Comparison of ENCODE assay signal across 8 mouse cellular contexts in the genomic region with DNA sequence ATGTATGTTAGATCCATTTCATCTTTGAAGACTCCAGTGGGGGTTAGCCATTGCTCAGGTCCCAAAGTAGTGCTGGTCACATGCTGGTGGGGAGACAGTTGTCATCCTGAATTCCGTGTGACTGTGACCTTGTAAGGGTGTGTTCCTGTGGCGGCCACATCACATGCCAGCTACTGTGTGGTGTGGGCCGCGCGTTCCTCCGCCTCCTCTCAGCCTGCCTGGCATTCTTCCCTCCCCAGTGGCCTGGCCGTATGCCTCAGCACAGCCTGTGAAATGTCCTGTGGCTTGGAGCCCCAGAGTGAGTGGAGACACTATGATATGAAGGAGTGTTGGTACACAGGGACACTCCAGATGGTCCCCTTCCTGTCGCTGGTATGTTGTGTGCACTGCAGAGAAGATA. TPM values are rescaled to one million over a fixed set of nuclear protein-coding genes. Genes with fewer than 3 reads are reported as not detected.
DNase-seq lines count a peak whose midpoint lies in the region; ATAC-seq lines count a peak whose summit lies in the region.

No protein-coding gene starts in this region.

- no peak overlapping the region for H3K4me3 ChIP-seq in lung, embryonic 15.5 days
- no peak overlapping the region for H3K4me3 ChIP-seq in midbrain, embryonic 11.5 days (ENCODE audit: low read depth, low read length)

- H3K9ac ChIP-seq in lung, embryonic 15.5 days, result no peak overlapping the region
- no peak overlapping the region for H3K9ac ChIP-seq in midbrain, embryonic 11.5 days (ENCODE audit: low read length)

- no peaks in the 10 kb centered on the region for H3K36me3 ChIP-seq in lung, embryonic 15.5 days
- no peaks in the 10 kb centered on the region for H3K36me3 ChIP-seq in midbrain, embryonic 11.5 days (ENCODE audit: control insufficient read depth, insufficient read depth, low read length)

- H3K27me3 ChIP-seq in lung, embryonic 15.5 days, result peaks cover 15% of the 10 kb centered on the region; the same call in 1 of the 2 replicates
- H3K27me3 ChIP-seq in midbrain, embryonic 11.5 days (ENCODE audit: control insufficient read depth, insufficient read depth, low read length), result no peaks in the 10 kb centered on the region

- peaks cover 91% of the 10 kb centered on the region for H3K4me1 ChIP-seq in lung, embryonic 15.5 days
- 0 out of 2 replicates have a peak, but pooled peaks cover 2% of the 10 kb centered on the region for H3K4me1 ChIP-seq in midbrain, embryonic 11.5 days (ENCODE audit: control insufficient read depth, insufficient read depth, low read length)

- H3K27ac ChIP-seq in lung, embryonic 15.5 days, result peak overlapping the region; percentile 43; the same call in 1 of the 2 replicates
- no peak overlapping the region for H3K27ac ChIP-seq in midbrain, embryonic 11.5 days (ENCODE audit: low read depth, low read length)

- DNase-seq in right cerebral cortex, postnatal 10 days (ENCODE audit: low spot score in 2 of 2), result peak; percentile 69 to 71
- no peak for DNase-seq in right cerebral cortex, postnatal 14 days
- peak; percentile 81 to 85 for DNase-seq in heart, postnatal 36 days
- DNase-seq in midbrain, embryonic 11.5 days (ENCODE audit: low spot score, missing footprints), result no peak
- no peak for DNase-seq in thymus, postnatal 36 days
- no peak for DNase-seq in yolk sac, embryonic 10.5 days (ENCODE audit: low spot score)

- H3K9me3 ChIP-seq in lung, embryonic 15.5 days, result no peaks in the 10 kb centered on the region
- no peaks in the 10 kb centered on the region for H3K9me3 ChIP-seq in midbrain, embryonic 11.5 days (ENCODE audit: control insufficient read depth, low read length)

- H3K4me2 ChIP-seq in lung, embryonic 15.5 days, result no peak overlapping the region
- no peak overlapping the region for H3K4me2 ChIP-seq in midbrain, embryonic 11.5 days

- intact Hi-C loops in heart, postnatal 36 days (cut with DNase I), result no loop called here

- 0 out of 2 replicates have a peak, but pooled peaks have one; percentile 23 for ATAC-seq in erythroblast, adult 5-6 weeks (replicated peaks; ENCODE audit: low FRiP score, poor library complexity, severe bottlenecking)
- peak; percentile 60 for ATAC-seq in lung, embryonic 15.5 days (ENCODE audit: borderline replicate concordance, extremely low read depth, low FRiP score, low TSS enrichment)
- ATAC-seq in midbrain, embryonic 11.5 days (ENCODE audit: low FRiP score), result no peak

- WGBS in lung, embryonic 15.5 days, result 34% methylated on average over 8 of the region's 8 CpGs
- WGBS in midbrain, embryonic 11.5 days, result 88% methylated on average over 8 of the region's 8 CpGs

RNA-seq across cellular contexts. Expression of a gene that starts 29.3 kb away (rescaled TPM):
- total RNA-seq in erythroblast, adult 5-6 weeks (2015; ENCODE audit: low replicate concordance), result 7.5 and 14.2 TPM in 2 replicates
- total RNA-seq in erythroblast, adult 5-6 weeks (2017; ENCODE audit: low replicate concordance), result 11.4 and 13.4 TPM in 2 replicates
- 1 to 10 TPM; 7.9 to 8.6 TPM for total RNA-seq in heart, postnatal 36 days (2021)
- 56.0 and 58.9 TPM in 2 replicates for polyA plus RNA-seq in lung, embryonic 15.5 days (2015; fragmentation: Nextera tagmentation; extraction: Ambion mirVana)
- 70.8 and 72.9 TPM in 2 replicates for polyA plus RNA-seq in midbrain, embryonic 11.5 days (2014; fragmentation: Nextera tagmentation; extraction: Ambion mirVana)

Comparison
In these comparisons a context has a peak if more than half of its experiments do, and no peak if none do; other contexts are left out.
1. DNase-seq: peak in right cerebral cortex, postnatal 10 days (2 of 2) and heart, postnatal 36 days (2 of 2); none in right cerebral cortex, postnatal 14 days (single experiment), midbrain, embryonic 11.5 days (single experiment), thymus, postnatal 36 days (0 of 2) and yolk sac, embryonic 10.5 days (single experiment).